Mouse (Mus musculus) brown adipose tissue, adult 24 weeks (tissue): Measurements from ENCODE around the gene BC053393. TPM values are rescaled to one million over a fixed set of nuclear protein-coding genes. Genes with fewer than 3 reads are reported as not detected.

Experiments used
- H3K27ac ChIP-seq: fragments of 200-500 bp; replicated peaks from 2 replicates; pipeline ENCODE4 v1.5.1; 2012; ENCODE audit warnings: low read depth, mild to moderate bottlenecking, low read length
- H3K4me1 ChIP-seq: fragments of 200-500 bp; 2 replicates; pipeline ENCODE4 v1.6.1; 2012; ENCODE audit warnings: low read length, mixed read lengths; ENCODE audit not compliant: control insufficient read depth, insufficient read depth, insufficient read length
- H3K4me3 ChIP-seq: fragments of 200-500 bp; 2 replicates; pipeline ENCODE4 v1.5.1; 2012; ENCODE audit warnings: low read depth, mild to moderate bottlenecking, low read length, moderate library complexity; ENCODE audit not compliant: insufficient read depth
- polyA plus RNA-seq: library from polyadenylated mRNA; stranded (reverse); fragments of >200 nt; gene quantifications from 2 replicates; pipeline ENCODE4 v1.2.4, GENCODE M21; 2012; ENCODE audit not compliant: missing spikeins, insufficient read depth, insufficient read length

Gene BC053393
- polyA plus RNA-seq, result not detected in 2 replicates

GRCm38 (mm10) chr11:46571327-46571726, at the start of gene BC053393:
Gene BC053393, plus strand, starts transcription at chr11:46571536.
- H3K4me1 ChIP-seq, result no peaks in the 10 kb centered on the region

GRCm38 (mm10) chr11:46522719-46523118, 48.6 kb upstream of the BC053393 start:
- Histone ChIP-seq H3K4me1 (no peaks in the 10 kb centered on the region), H3K27ac (no peak overlapping the region), H3K4me3 (no peak overlapping the region)

More at GRCm38 (mm10) chr11:46571327-46571726, at the start of gene BC053393:
- no peak within 1 kb of the TSS for H3K27ac ChIP-seq
- no peak within 1 kb of the TSS for H3K4me3 ChIP-seq

- Histone ChIP-seq H3K4me1 (no peaks in the 10 kb centered on the region), H3K27ac (no peak within 1 kb of the TSS), H3K4me3 (no peak within 1 kb of the TSS)
These were observed 47.4 kb upstream of the BC053393 start, which contains the start of gene Gm12169 for GRCm38 (mm10) chr11:46523912-46524311. Gene Gm12169, plus strand, starts transcription at chr11:46524212.

- H3K4me1 ChIP-seq, result no peaks in the 10 kb centered on the region
- H3K27ac ChIP-seq, result no peak overlapping the region
- no peak overlapping the region for H3K4me3 ChIP-seq
These were observed 41.2 kb upstream of the BC053393 start for GRCm38 (mm10) chr11:46530149-46530548.

GRCm38 (mm10) chr11:46536978-46537377, 34.4 kb upstream of the BC053393 start:
- Histone ChIP-seq H3K4me1 (no peaks in the 10 kb centered on the region), H3K27ac (no peak overlapping the region), H3K4me3 (no peak overlapping the region)

- Histone ChIP-seq H3K4me3 (no peak overlapping the region), H3K4me1 (no peaks in the 10 kb centered on the region), H3K27ac (no peak overlapping the region)
These were observed 27.8 kb upstream of the BC053393 start for GRCm38 (mm10) chr11:46543530-46543929.

- no peak overlapping the region for H3K27ac ChIP-seq
- H3K4me3 ChIP-seq, result no peak overlapping the region
- no peaks in the 10 kb centered on the region for H3K4me1 ChIP-seq
These were observed 21.6 kb upstream of the BC053393 start for GRCm38 (mm10) chr11:46549721-46550120.

- no peaks in the 10 kb centered on the region for H3K4me1 ChIP-seq
- no peak overlapping the region for H3K27ac ChIP-seq
- no peak overlapping the region for H3K4me3 ChIP-seq
These were observed 18.6 kb upstream of the BC053393 start for GRCm38 (mm10) chr11:46552741-46553140.

- Histone ChIP-seq H3K4me3 (no peak overlapping the region), H3K4me1 (no peaks in the 10 kb centered on the region), H3K27ac (no peak overlapping the region)
These were observed 10.2 kb upstream of the BC053393 start for GRCm38 (mm10) chr11:46561096-46561495.

GRCm38 (mm10) chr11:46564671-46565070, 6.7 kb upstream of the BC053393 start:
- no peak overlapping the region for H3K4me3 ChIP-seq
- no peaks in the 10 kb centered on the region for H3K4me1 ChIP-seq
- no peak overlapping the region for H3K27ac ChIP-seq

- Histone ChIP-seq H3K4me3 (no peak overlapping the region), H3K27ac (no peak overlapping the region), H3K4me1 (no peaks in the 10 kb centered on the region)
These were observed 5.4 kb upstream of the BC053393 start for GRCm38 (mm10) chr11:46565967-46566366.

GRCm38 (mm10) chr11:46569107-46569506, 2.2 kb upstream of the BC053393 start:
- no peaks in the 10 kb centered on the region for H3K4me1 ChIP-seq
- no peak overlapping the region for H3K4me3 ChIP-seq
- no peak overlapping the region for H3K27ac ChIP-seq

- H3K4me1 ChIP-seq, result no peaks in the 10 kb centered on the region
- no peak overlapping the region for H3K27ac ChIP-seq
These were observed 7.5 kb downstream of the BC053393 start for GRCm38 (mm10) chr11:46578771-46579281.

GRCm38 (mm10) chr11:46580428-46580827, 9.1 kb downstream of the BC053393 start:
- H3K4me3 ChIP-seq, result no peak overlapping the region
- no peak overlapping the region for H3K27ac ChIP-seq
- no peaks in the 10 kb centered on the region for H3K4me1 ChIP-seq

More at GRCm38 (mm10) chr11:46578771-46579281, 7.5 kb downstream of the BC053393 start:
- no peak overlapping the region for H3K4me3 ChIP-seq

GRCm38 (mm10) chr11:46582741-46583140, 11.4 kb downstream of the BC053393 start:
- no peak overlapping the region for H3K27ac ChIP-seq
- no peak overlapping the region for H3K4me3 ChIP-seq
- H3K4me1 ChIP-seq, result no peaks in the 10 kb centered on the region

GRCm38 (mm10) chr11:46592416-46592815, 21.1 kb downstream of the BC053393 start:
- Histone ChIP-seq H3K4me1 (no peaks in the 10 kb centered on the region), H3K4me3 (no peak overlapping the region), H3K27ac (no peak overlapping the region)
